In the genomic region with DNA sequence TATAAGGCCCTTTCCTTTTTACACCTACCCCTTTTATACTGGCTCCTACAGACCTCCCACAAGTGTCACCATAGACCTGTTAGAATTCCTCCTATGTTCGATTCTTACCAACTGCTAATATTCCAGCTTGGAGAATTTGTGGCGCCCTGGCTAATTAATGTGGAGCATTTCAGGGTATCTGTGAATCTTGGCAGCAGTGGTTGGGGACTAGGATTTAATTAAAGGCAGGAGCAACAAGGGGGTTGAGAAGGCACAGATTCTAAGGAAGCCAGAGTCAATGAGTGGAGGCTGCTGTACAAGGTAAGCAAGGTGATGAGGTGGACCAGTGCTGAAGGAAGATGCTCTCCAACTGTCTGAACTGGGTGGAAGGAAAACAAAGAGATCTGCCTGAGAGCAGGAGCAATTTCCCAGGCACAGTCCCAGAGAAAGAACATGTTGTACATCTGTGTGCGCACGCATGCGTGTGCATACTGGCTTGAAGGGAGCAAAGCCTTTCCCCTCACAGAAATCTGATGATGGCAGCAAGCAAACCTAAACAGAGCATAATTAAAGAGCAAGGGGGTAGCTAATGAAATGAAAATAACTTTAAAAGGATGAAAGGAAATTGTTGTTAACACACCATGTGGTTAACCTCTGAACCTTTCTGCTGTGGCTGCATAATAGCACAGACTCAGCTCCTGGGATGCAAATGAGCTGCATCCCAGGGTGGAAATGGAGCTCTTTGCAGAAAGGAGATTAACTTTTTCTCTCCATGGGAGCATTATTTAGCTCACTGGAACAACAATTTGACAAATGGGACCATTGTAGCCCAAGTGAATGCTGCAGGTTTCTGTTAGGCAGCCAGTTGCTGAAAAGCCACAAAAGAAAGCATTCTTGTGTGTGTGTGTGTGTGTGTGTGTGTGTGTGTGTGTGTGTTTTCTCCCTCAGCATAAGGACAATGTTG, we compare ENCODE assay signal across 13 mouse cellular contexts.
DNase-seq lines count a peak whose midpoint lies in the region; ATAC-seq and TF ChIP-seq lines count a peak whose summit lies in the region.
"Had no signal": no experiment of that assay in that cellular context is flagged by ENCODE, and none has a peak within 500 bp of the region (broad histone marks: within the 10 kb centered on the region; RNA-seq: fewer than 3 reads in every experiment).

No protein-coding gene starts in this region.

- ATAC-seq in forebrain, postnatal 0 days: peak; percentile 86
- peak; percentile 95 for ATAC-seq in midbrain, embryonic 11.5 days (ENCODE audit: low FRiP score)
- ATAC-seq in liver, postnatal 0 days: no peak
- ATAC-seq: activated CD4-positive, CD25-positive, alpha-beta regulatory T cell, adult 4 months had no signal

- no peaks in the 10 kb centered on the region for H3K9me3 ChIP-seq in CH12.LX (replicated peaks; ENCODE audit: low read length)
- no peaks in the 10 kb centered on the region for H3K9me3 ChIP-seq in forebrain, postnatal 0 days (ENCODE audit: low read length)
- no peaks in the 10 kb centered on the region for H3K9me3 ChIP-seq in midbrain, embryonic 11.5 days (ENCODE audit: control insufficient read depth, low read length)
- no peaks in the 10 kb centered on the region for H3K9me3 ChIP-seq in liver, postnatal 0 days (ENCODE audit: low read length)

- peak; percentile 24 for DNase-seq in CH12.LX (ENCODE audit: extremely low read depth)
- peak; percentile 66 for DNase-seq in embryo, embryonic 10 days (ENCODE audit: low spot score)
- DNase-seq in forebrain, postnatal 0 days: peak; percentile 51
- peak; percentile 94 for DNase-seq in midbrain, embryonic 11.5 days (ENCODE audit: low spot score, missing footprints)
- no peak for DNase-seq in spleen, postnatal 10 days (ENCODE audit: low spot score in 2 of 2)
- no peak for DNase-seq in right cerebral cortex, postnatal 25 days
- no peak for DNase-seq in left cerebral cortex, adult 18-20 months (ENCODE audit: low spot score in 2 of 2)
- no peak for DNase-seq in liver, postnatal 0 days
- DNase-seq: cerebellum, adult 11-12 months; heart, postnatal 10 days; lung, adult 2 months; thymus, postnatal 14 days had no signal

- H3K36me3 ChIP-seq in CH12.LX (replicated peaks in 1 of 2; ENCODE audit: control insufficient read depth in 1 of 2, insufficient read depth in 1 of 2, low read length in 1 of 2): peaks cover 0 to 2% of the 10 kb centered on the region in 2 experiments
- H3K36me3 ChIP-seq in forebrain, postnatal 0 days (ENCODE audit: insufficient read depth): no peaks in the 10 kb centered on the region
- no peaks in the 10 kb centered on the region for H3K36me3 ChIP-seq in midbrain, embryonic 11.5 days (ENCODE audit: control insufficient read depth, insufficient read depth, low read length)
- no peaks in the 10 kb centered on the region for H3K36me3 ChIP-seq in liver, postnatal 0 days (replicated peaks; ENCODE audit: insufficient read depth, low read length)

- dilution Hi-C loops in CH12.LX (cut with MboI; ENCODE audit: extremely low pct_ligation_motif_present, extremely low pct_unique_long_range_greater_than_20kb, low sequenced_read_pairs): no loop called here

- in situ Hi-C loops in CH12.LX (cut with MboI; ENCODE audit: low pct_ligation_motif_present, low pct_unique_long_range_greater_than_20kb, low sequenced_read_pairs): no loop called here

- no peaks in the 10 kb centered on the region for H3K27me3 ChIP-seq in CH12.LX (replicated peaks)
- no peaks in the 10 kb centered on the region for H3K27me3 ChIP-seq in forebrain, postnatal 0 days (ENCODE audit: insufficient read depth, low read length)
- peaks cover 3% of the 10 kb centered on the region; the same call in 1 of the 2 replicates for H3K27me3 ChIP-seq in midbrain, embryonic 11.5 days (ENCODE audit: control insufficient read depth, insufficient read depth, low read length)
- no peaks in the 10 kb centered on the region for H3K27me3 ChIP-seq in liver, postnatal 0 days (ENCODE audit: insufficient read depth, low read length)

- no peak for TF ChIP-seq EP300 in CH12.LX (IDR thresholded peaks at IDR 0.05; ENCODE audit: low read length)
- no peak for TF ChIP-seq EP300 in liver, postnatal 0 days (IDR thresholded peaks at IDR 0.05; ENCODE audit: low read depth)

- no peaks in the 10 kb centered on the region for H3K79me2 ChIP-seq in CH12.LX (replicated peaks; ENCODE audit: control insufficient read depth, extremely low read depth, insufficient read depth, poor library complexity, severe bottlenecking)

- TF ChIP-seq RAD21 in CH12.LX (IDR thresholded peaks at IDR 0.05; ENCODE audit: low read depth, low read length): no peak

- H3K4me1 ChIP-seq in CH12.LX (ENCODE audit: control insufficient read depth in 1 of 2, insufficient read depth in 2 of 2): peaks cover 0 to 41% of the 10 kb centered on the region in 2 experiments; a peak in 2 of 4 replicates
- peaks cover 6% of the 10 kb centered on the region; the same call in 1 of the 2 replicates for H3K4me1 ChIP-seq in forebrain, postnatal 0 days (ENCODE audit: insufficient read depth)
- peaks cover 12% of the 10 kb centered on the region for H3K4me1 ChIP-seq in midbrain, embryonic 11.5 days (ENCODE audit: control insufficient read depth, insufficient read depth, low read length)
- H3K4me1 ChIP-seq in liver, postnatal 0 days (ENCODE audit: insufficient read depth): no peaks in the 10 kb centered on the region

- no peak overlapping the region for H3K9ac ChIP-seq in CH12.LX (ENCODE audit: insufficient read depth, low read depth)
- no peak overlapping the region for H3K9ac ChIP-seq in forebrain, postnatal 0 days
- peak overlapping the region; percentile 16; the same call in 1 of the 2 replicates for H3K9ac ChIP-seq in midbrain, embryonic 11.5 days (ENCODE audit: low read length)
- H3K9ac ChIP-seq in liver, postnatal 0 days (replicated peaks): no peak overlapping the region

- TF ChIP-seq POLR2A in CH12.LX (IDR thresholded peaks at IDR 0.05; ENCODE audit: low read depth, low read length): no peak

- no peak overlapping the region for H3K4me2 ChIP-seq in CH12.LX (ENCODE audit: insufficient read depth, low read depth, poor library complexity, severe bottlenecking)
- H3K4me2 ChIP-seq in forebrain, postnatal 0 days (ENCODE audit: low read depth): no peak overlapping the region
- no peak overlapping the region for H3K4me2 ChIP-seq in midbrain, embryonic 11.5 days
- no peak overlapping the region for H3K4me2 ChIP-seq in liver, postnatal 0 days (ENCODE audit: low read depth, low read length)

- whole genome bisulfite sequencing in forebrain, postnatal 0 days: 13% methylated on average over 5 of the region's 5 CpGs
- WGBS in midbrain, embryonic 11.5 days: 26% methylated on average over 5 of the region's 5 CpGs
- 71% methylated on average over 5 of the region's 5 CpGs for WGBS in liver, postnatal 0 days (ENCODE audit: insufficient replicate concordance)

- TF ChIP-seq CTCF in CH12.LX (conservative IDR thresholded peaks at IDR 0.05 in 1 of 2, IDR thresholded peaks at IDR 0.05 in 1 of 2; ENCODE audit: low read depth in 2 of 2, low read length in 2 of 2): no peak
- no peak for TF ChIP-seq CTCF in forebrain, postnatal 0 days (IDR thresholded peaks at IDR 0.05; ENCODE audit: low read depth)
- no peak for TF ChIP-seq CTCF in liver, postnatal 0 days (IDR thresholded peaks at IDR 0.05; ENCODE audit: low read depth)

- H3K27ac ChIP-seq in CH12.LX (ENCODE audit: insufficient read depth, low read depth): no peak overlapping the region
- H3K27ac ChIP-seq in forebrain, postnatal 0 days (ENCODE audit: low read depth, low read length): no peak overlapping the region
- H3K27ac ChIP-seq in midbrain, embryonic 11.5 days (ENCODE audit: low read depth, low read length): peak overlapping the region; percentile 51
- H3K27ac ChIP-seq in liver, postnatal 0 days (ENCODE audit: low read depth): no peak overlapping the region

- H3K4me3 ChIP-seq in CH12.LX (replicated peaks in 1 of 3; ENCODE audit: low read depth in 2 of 3, low read length in 2 of 3, poor library complexity in 1 of 3): no peak overlapping the region
- no peak overlapping the region for H3K4me3 ChIP-seq in forebrain, postnatal 0 days (ENCODE audit: low read depth, low read length)
- no peak overlapping the region for H3K4me3 ChIP-seq in midbrain, embryonic 11.5 days (ENCODE audit: low read depth, low read length)
- no peak overlapping the region for H3K4me3 ChIP-seq in liver, postnatal 0 days (ENCODE audit: low read depth, low read length)

TF ChIP-seq in CH12.LX, 34 proteins besides CTCF, POLR2A, EP300 and RAD21:
- TF ChIP-seq PAX5 (IDR thresholded peaks at IDR 0.05; ENCODE audit: low read length) (no peak), ZKSCAN1 (IDR thresholded peaks at IDR 0.05; ENCODE audit: borderline replicate concordance, low read depth, low read length) (no peak), ZNF384 (IDR thresholded peaks at IDR 0.05; ENCODE audit: low read depth, low read length) (no peak), MXI1 (IDR thresholded peaks at IDR 0.05; ENCODE audit: low read depth, low read length) (no peak), USF2 (conservative IDR thresholded peaks at IDR 0.05; ENCODE audit: low read depth, low read length) (no peak), CHD2 (IDR thresholded peaks at IDR 0.05; ENCODE audit: low read length) (no peak), CHD1 (IDR thresholded peaks at IDR 0.05; ENCODE audit: low read depth, low read length) (no peak), MEF2A (IDR thresholded peaks at IDR 0.05; ENCODE audit: borderline replicate concordance, low read depth, low read length) (no peak), MAZ (IDR thresholded peaks at IDR 0.05; ENCODE audit: low read depth, low read length) (no peak), JUND (conservative IDR thresholded peaks at IDR 0.05; ENCODE audit: low read depth, low read length) (no peak), BHLHE40 (IDR thresholded peaks at IDR 0.05; ENCODE audit: low read depth, low read length) (no peak), MAFK (IDR thresholded peaks at IDR 0.05; ENCODE audit: insufficient replicate concordance, low read length) (no peak)
TF ChIP-seq in CH12.LX: peak in this region for 0.

Comparison
In these comparisons a context has a peak if more than half of its experiments do, and no peak if none do; other contexts are left out.
1. DNase-seq: peak in CH12.LX (single experiment), embryo, embryonic 10 days (single experiment), forebrain, postnatal 0 days (single experiment) and midbrain, embryonic 11.5 days (single experiment); none in spleen, postnatal 10 days (0 of 2), right cerebral cortex, postnatal 25 days (single experiment), left cerebral cortex, adult 18-20 months (0 of 2) and liver, postnatal 0 days (single experiment).